Mouse (Mus musculus): ENCODE measurements at regions not wholly inside any gene's neighbourhood (a gene's known extent, or its start where the extent isn't known, plus 50 kb on each side); places are given as distances from the start of the nearest gene placed in this dataset.

- no peak for DNase-seq (ENCODE audit: inconsistent age in 2 of 2, low spot score in 1 of 2)
Measured at GRCm38 (mm10) chr12:51128274-51128673, 219.6 kb upstream of the G2e3 start.

GRCm38 (mm10) chr12:51118781-51119180 lies 229.1 kb upstream of the G2e3 start:
- no peak for DNase-seq (ENCODE audit: inconsistent age in 2 of 2, low spot score in 1 of 2)

DNA sequence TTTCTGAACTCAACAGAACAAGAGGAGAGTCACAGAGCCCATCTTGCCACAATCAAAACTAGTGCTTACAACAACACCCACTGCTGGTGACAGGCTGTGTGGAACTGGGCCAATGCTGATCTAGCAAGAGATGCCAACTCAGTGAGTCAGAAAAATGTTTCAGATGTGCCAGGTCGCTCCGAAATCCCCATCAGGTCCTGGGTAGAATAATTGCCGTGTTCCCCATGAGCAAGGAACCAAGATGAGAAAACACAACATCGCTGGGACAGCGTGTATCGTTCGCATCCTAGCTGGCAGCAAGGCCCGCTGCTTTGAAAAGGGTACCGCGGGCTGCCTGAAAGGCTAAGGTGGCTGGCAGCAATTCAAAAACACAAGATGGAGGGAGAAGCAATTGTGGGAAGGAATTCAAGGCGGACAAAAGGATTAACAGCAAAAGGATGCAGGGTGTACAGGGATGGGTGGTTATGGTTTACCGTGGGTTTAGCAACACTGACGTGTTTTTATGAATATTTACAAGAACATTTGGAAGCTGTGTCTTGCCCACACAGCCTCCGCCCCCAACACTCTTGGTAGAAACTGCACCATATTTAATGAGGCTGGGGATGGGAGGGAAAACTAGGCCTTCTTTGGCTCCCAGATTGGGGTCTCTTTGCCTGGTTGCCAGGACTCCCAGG lies 229.7 kb upstream of the G2e3 start:
- DNase-seq (ENCODE audit: inconsistent age in 2 of 2, low spot score in 1 of 2) = peak in 1 of 2 experiments; percentile 37

GRCm38 (mm10) chr12:51117436-51118020 lies 230.3 kb upstream of the G2e3 start:
- DNase-seq (ENCODE audit: inconsistent age in 2 of 2, low spot score in 1 of 2) = no peak

DNA sequence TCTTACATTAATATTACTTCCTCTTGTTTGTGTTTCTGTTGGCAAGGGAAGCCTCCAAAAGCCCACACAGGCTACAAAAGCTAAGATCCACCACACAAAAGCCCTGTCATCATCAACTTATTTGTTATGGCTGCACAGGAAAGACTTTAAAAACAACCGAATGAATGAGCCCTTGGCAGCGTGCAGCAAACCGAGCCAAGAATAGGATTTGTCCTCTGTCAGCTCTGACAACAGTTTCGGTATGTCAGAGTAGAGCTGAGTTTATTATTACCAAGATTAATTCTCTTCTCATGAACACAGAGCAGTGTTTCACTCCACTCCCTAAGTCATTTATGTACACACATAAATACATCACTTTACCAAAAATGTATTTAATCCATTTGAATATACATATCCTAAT lies 236.1 kb upstream of the G2e3 start:
- no peak for DNase-seq (ENCODE audit: inconsistent age in 2 of 2, low spot score in 1 of 2)

- DNase-seq (ENCODE audit: inconsistent age in 2 of 2, low spot score in 1 of 2) = no peak
Measured at GRCm38 (mm10) chr12:51108044-51108443, 239.8 kb upstream of the G2e3 start.

- no peak for DNase-seq (ENCODE audit: inconsistent age in 2 of 2, low spot score in 1 of 2)
Measured at GRCm38 (mm10) chr12:51103541-51104042, 244.3 kb upstream of the G2e3 start.

DNA sequence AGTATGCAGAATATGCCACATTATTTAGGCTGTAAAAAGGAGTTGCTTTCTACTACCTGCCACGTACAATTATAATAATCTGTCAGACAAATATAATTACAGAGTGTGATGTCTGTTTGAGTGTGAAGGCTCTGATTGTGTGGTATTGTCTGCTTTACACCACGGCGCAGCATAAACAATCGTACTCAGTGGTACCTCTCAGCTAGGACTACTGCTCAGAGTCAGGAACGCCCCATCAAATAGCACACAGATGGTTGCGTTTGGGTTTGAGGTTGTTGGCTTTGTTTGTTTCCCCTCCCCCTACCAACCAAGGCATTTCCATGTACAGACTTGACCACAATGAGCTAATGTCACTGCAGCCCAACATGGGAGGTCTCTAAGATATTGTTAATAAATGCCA lies 246.2 kb upstream of the G2e3 start:
- DNase-seq (ENCODE audit: inconsistent age in 2 of 2, low spot score in 1 of 2) = no peak

- DNase-seq (ENCODE audit: inconsistent age in 2 of 2, low spot score in 1 of 2) = no peak
Measured at GRCm38 (mm10) chr12:51100868-51101267, 247.0 kb upstream of the G2e3 start.

- DNase-seq (ENCODE audit: inconsistent age in 2 of 2, low spot score in 1 of 2) = no peak
Measured at GRCm38 (mm10) chr12:51095974-51096373, 251.9 kb upstream of the G2e3 start.

DNA sequence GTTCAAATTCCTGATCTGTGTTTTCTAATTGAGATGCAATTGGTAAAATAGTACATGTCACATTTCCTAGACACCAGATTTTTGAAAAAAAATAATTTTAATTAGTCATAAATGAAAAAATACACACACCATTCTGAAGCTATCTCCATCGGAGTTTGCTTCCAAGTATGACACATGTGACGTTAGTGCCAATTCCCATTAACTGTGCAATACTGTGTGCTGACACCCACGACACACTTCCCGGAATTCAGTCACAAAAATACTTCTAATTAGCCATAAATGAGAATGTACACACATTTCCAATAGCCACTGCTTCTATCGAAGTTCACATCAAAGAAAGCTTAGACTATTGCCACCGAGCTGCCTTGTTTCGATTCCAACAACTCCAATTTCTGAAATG lies 258.5 kb upstream of the G2e3 start:
- no peak for DNase-seq (ENCODE audit: inconsistent age in 2 of 2, low spot score in 1 of 2)

- DNase-seq (ENCODE audit: inconsistent age in 2 of 2, low spot score in 1 of 2) = no peak
Measured at GRCm38 (mm10) chr12:51081809-51082208, 266.1 kb upstream of the G2e3 start.

GRCm38 (mm10) chr12:51073503-51073902 lies 274.4 kb upstream of the G2e3 start:
- no peak for DNase-seq (ENCODE audit: inconsistent age in 2 of 2, low spot score in 1 of 2)

- DNase-seq (ENCODE audit: inconsistent age in 2 of 2, low spot score in 1 of 2) = no peak
Measured at GRCm38 (mm10) chr12:51060931-51061330, 286.9 kb upstream of the G2e3 start.

DNA sequence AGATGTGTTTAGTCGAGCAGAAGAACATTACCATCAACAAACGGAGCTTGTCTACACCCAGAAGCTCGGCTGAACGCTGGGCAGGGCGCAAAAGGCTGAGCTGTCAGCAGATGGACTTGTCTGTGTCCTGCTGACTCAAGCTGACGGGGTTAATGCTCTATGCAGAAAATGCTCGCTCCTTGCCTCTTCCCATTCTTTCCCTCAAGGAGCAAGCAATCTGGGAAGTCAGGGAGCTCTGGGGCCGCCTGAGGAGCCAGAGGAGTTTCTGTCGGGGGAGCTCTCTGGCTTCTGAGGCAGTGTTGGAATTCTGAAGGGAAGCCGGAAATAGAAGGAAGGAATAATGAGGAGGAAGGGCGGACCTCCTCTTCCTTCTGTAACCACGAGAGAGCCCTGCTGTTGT lies 289.3 kb upstream of the G2e3 start:
- no peak for DNase-seq (ENCODE audit: inconsistent age in 2 of 2, low spot score in 1 of 2)

GRCm38 (mm10) chr12:51058104-51058503 lies 289.8 kb upstream of the G2e3 start:
- no peak for DNase-seq (ENCODE audit: inconsistent age in 2 of 2, low spot score in 1 of 2)

- no peak for DNase-seq (ENCODE audit: inconsistent age in 2 of 2, low spot score in 1 of 2)
Measured at GRCm38 (mm10) chr12:51047116-51047515, 300.7 kb upstream of the G2e3 start.

- no peak for DNase-seq (ENCODE audit: inconsistent age in 2 of 2, low spot score in 1 of 2)
Measured at GRCm38 (mm10) chr12:51045437-51045836, 302.4 kb upstream of the G2e3 start.

DNA sequence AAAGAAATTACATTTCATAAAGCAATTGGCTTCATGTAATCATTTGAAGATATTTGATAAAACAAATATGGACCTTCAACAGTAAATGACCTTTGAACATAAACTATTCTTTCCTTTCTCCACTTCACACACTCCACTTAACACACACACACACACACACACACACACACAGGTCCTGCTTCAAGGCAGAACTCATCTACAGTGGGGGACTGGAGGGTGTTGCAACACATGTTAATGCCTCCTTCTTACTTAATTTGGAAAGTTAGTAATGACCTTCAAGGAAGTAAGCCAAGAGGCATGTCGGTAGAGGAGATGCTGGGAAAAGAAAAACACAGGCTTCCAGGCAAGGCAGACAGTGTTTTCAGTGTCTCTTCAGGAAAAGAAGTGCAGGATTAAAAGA lies 302.8 kb upstream of the G2e3 start:
- no peak for DNase-seq (ENCODE audit: inconsistent age in 2 of 2, low spot score in 1 of 2)

DNA sequence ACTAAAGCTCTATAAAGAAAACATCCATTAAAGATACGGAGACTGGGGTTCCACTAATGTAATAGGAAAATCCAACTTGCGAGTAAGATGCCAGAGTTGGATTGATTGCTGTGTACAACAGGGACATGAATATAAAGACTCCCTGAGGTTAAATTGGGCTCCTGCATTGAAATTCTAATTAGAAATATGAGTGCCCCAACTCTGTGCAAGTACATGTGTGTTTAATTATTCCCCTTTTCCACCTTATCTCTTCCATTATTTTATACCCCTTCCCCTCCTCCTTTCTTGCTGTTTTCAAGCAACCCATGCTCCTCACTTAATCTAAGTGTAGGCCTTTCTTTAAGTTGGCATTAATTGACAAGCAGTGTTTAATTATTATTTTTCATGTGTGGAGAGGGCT lies 315.7 kb upstream of the G2e3 start:
- no peak for DNase-seq (ENCODE audit: inconsistent age in 2 of 2, low spot score in 1 of 2)

DNA sequence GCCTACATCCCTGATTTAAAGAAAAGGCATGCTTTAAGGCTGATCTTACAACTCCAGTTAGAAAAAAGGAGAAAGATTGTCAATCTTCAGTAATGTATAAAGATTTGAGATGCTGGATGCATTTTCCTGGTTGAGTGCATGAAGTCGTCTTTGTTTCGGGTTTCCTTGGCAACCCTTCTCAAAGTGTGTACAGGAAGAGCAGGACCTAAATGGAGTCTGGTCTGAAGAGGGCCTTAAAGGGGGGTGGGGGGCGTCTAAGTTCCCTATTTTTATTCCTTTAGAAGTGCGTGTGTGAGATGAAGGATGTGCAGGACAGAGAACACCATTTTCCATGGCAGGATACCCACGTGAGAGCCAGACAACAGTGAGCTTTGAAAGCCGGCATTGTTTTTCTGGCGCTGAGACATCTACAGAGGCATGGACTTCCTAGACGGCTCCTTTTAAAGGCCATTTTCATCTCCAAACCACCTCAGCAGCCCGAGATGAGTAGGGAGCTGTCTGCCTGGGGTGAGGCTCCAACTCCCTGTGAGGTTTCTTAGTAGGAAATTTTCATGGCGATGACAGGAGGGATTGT lies 319.2 kb upstream of the G2e3 start:
- DNase-seq (ENCODE audit: inconsistent age in 2 of 2, low spot score in 1 of 2) = no peak

DNA sequence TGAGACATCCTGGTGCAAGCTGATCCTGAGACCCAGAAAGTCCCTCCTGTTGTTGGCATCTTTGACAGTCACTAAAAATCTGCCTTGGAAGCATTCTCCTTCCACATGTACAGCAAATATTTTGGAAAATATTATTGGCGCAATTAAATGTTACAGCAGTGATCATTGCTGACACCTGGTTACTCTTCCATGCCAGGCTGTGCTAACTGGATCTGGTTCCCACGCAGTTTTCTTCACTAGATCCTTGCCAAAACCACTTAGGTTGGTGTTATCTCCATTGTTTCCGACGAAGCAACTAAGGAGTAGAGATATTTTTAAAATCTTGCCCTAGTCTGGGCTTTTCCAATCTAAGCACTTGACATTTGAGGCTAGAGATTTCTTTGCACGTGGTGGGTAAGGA lies 321.8 kb upstream of the G2e3 start:
- DNase-seq (ENCODE audit: inconsistent age in 2 of 2, low spot score in 1 of 2) = no peak

GRCm38 (mm10) chr12:51025531-51025930 lies 322.3 kb upstream of the G2e3 start:
- DNase-seq (ENCODE audit: inconsistent age in 2 of 2, low spot score in 1 of 2) = no peak

Data from adrenal gland, adult (tissue).